Mouse (Mus musculus) retina, postnatal 7 days (tissue): ENCODE results near the gene Dpp9.
"Not testable (repeated sequence)": the region's sequence is repeated elsewhere in the genome, so short reads cannot be mapped to it uniquely, and the experiment has no call there.

ENCODE experiments used
- DNase-seq: peaks from one replicate; pipeline ENCODE4 v3.0.0-alpha.2; 2012; ENCODE audit warnings: low read depth, low spot score

The Dpp9 gene

DNA sequence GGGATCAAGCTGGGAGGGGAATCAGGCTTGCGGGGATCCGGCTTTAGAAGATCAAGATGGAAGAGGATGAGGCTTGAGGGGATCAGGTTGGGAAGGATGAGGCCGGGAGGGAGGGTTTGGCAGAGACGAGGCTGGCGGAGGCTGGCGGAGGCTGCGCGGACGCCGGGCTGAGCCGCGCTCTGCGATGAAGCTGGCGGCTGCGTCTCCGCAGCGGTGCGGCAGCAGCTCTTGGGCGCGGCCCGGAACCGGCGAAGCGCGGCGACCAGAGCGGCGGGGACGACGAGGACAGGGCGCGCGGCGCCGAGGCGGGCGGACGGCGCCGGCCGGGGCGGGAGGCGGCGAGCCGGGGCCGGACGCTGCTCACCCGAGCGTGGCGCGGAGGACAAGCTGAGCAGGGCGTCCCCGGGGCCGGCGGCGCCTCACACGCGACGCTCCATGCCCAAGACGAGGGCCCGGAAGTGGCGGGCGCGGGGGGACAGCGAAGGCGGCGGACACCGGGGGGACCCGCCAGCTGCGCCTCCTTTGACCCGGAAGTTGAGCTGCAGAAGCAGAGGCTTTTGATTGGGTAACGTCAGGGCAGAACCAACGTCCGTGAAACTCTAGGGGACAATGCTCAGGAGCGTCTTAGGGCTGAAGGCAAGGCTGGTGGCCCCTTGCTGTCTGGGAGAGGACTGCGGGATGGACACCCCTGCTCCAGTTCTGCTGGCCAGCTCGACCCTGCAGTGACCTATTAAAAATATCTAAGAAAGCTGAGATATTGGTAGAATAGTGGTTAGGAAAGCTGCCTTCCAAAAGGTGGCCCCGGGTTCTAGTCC is at the start of gene Dpp9:
Dpp9 (minus strand) TSS at position 529 of the 815 bp plus-strand sequence.
- peak; percentile 89 for DNase-seq

DNA sequence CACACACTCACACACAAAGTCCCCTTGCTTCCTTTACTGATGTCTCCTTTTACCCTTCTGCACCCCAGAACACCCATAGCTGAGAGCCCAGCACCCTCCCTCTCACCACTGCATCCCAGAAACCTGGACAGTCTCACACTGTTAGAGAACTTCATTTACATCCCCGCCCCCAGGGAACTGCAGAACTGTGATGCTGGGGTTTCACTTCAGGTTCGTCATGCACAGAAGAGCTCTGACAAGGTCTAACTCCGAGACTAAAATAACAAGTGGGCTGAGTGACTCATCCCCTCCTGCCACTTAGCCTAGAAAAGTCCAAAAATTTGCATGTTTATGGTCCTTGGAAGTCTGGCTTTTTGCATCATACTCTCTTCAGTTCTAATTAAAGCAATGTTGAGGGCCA is 47.6 kb upstream of the Dpp9 start:
- no peak for DNase-seq

DNA sequence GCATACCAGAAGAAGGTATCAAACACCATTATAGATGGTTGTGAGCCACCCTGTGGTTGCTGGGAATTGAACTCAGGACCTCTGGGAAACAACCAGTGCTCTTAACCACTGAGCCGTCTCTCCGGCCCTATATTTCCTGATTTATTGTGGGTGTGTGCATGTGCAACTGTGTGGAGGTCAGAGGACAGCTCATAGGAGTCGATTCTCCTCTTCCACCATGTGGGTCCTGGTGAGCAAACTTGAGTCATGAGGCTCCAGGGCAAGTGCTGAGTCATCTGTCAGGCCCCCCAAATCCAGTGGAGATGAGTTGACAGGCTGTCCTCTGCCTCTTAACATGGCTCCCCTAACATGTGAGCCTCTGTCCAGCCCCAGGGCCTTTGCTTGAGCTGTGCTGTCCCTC is 47.2 kb upstream of the Dpp9 start:
- no peak for DNase-seq

DNA sequence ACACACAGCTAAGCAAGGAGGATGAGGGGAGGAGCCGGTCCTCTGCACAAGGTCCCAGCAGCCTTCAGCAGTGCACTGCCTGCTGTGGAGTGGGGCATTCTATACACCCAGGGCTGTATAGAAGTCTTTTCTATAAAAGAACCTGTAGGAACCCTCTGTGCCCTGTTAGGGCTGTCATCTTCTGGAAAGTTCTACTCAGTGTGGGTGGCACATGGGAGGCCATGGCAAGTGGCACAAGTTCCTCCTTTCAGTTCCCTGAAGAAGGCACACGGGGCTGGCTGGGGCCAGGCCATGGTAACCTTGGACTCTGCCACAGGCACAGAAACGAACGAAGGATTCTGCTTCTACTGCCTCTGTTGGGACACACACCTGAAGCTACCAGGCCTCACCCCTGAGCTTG is 46.3 kb upstream of the Dpp9 start:
- DNase-seq: no peak

DNA sequence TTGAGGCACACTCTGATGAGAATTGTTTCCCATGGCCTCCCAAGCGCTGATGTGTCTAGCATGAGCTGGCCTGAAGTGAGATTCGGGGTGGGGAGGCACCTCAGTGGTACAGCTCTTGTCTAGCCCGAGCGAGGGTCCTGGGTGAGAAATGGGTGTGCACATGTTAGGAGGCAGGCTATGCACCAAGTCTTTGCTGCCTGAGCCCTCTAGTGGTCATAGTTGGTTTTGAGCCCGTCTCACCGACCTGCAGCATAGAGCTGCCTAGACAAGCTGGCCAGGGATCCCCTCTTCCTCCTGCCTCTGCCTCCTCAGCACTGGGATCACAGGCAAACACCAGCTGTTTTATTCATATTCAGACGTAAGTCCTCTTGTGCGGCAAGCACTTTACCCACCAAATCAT is 45.3 kb upstream of the Dpp9 start:
- peak; percentile 50 for DNase-seq

DNA sequence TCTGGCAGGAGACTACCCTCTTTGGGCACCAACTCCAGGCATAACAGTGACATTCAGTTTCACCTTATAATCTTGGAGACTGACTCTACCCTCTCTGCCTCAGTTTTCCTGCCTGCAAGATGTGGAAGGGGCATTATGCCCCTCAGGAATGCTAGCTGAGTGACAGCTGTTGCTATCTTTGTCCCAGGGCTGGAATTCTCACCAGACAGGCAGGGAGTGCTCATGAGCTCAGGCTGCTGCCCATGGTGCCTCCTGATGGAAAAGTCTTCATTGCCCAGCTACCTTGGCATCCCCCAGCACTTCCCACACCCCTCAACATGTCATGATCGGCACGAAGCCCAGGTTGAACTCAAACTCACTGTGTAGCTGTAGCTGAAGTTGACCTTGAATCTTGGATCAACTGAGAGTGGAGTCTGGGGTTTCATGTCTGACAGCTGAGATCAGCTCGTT is 44.0 kb upstream of the Dpp9 start:
- DNase-seq: no peak

DNA sequence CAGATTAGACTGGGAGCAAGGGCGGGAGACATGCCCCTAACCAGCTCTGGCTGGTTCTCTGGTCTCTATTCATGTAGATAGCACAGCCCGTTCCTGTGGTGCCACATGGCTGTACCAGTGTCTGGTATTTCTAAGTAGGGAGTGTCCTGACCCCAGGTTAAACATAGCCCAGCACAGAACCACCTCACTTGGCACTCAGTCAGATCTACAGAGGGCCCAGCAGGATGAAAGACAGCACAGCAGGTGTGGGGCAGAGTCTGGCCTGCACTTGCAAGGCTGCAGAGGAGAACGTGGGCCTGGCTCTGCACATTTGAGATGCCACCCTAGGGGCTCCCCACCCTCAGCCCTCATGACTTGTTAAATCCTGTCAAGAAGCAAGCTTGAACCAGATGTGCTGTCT is 42.5 kb upstream of the Dpp9 start:
- DNase-seq: no peak

DNA sequence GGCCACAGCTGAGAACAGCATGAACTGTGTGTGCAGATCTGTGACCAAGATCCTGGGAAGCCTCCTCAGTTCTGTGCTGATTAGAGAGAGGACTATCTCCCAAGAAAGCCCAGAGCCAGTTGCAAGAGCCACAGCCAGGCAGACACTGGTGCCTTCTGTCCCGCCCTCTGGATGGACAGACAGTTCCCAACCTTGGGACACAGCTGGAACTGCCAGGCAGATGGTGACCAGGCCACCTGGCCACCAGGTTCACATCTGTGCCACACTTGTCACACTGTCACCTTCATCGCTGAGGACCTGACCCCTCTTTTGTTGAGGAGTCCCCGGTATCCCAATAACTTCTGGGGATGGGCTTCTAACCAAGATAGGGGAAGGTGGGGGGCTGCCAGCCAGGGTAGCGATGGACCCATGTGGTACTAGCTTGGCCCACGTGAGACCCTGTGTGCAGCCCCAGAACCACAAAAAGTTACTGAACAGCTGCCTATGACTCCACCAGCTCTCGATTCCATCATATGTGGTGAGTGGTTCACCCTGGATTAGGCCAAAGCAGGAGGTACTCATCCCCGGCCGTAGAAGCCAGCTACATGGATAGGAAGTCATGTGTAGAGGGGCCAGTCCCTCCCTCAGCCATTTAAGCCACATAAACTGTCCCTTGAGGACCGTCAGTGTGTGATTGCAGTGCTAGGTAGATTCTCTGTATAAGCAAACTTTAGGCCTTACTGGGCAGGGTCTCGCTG is 40.8 kb upstream of the Dpp9 start:
- DNase-seq: no peak

DNA sequence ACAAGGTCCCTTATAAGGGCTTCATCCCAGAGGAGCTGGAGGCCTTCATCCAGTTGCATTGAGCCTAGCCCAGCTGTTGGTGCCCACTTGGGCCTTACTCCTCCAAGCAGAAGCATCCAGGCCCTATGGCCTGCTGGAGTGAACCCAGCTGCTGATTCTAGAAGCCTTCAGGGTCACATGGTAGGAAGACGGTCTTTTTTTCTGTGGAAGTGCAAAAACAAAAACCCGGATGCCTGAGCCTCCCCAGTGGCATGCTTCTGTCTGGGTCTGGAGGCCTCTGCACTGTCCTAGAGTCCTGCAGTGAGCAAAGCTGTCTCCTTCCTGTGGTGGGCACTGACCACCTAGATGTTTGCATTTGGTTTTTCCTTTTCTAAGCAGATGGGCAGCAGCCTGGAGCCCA is 40.1 kb upstream of the Dpp9 start:
- not testable (repeated sequence) for DNase-seq

DNA sequence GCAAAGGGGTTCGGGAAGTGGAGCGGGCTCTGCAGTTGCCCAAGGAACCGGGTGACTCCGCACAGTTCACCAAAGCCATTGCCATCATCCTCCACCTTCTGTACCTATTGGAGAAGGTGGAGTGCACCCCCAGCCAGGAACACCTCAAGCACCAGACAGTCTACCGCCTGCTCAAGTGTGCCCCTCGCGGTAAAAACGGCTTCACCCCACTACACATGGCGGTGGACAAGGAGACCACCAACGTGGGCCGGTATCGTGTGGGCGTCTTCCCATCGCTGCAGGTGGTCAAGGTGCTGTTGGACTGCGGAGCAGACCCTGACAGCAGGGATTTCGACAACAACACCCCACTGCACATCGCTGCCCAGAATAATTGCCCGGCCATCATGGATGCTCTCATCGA is 39.6 kb upstream of the Dpp9 start:
- not testable (repeated sequence) for DNase-seq

DNA sequence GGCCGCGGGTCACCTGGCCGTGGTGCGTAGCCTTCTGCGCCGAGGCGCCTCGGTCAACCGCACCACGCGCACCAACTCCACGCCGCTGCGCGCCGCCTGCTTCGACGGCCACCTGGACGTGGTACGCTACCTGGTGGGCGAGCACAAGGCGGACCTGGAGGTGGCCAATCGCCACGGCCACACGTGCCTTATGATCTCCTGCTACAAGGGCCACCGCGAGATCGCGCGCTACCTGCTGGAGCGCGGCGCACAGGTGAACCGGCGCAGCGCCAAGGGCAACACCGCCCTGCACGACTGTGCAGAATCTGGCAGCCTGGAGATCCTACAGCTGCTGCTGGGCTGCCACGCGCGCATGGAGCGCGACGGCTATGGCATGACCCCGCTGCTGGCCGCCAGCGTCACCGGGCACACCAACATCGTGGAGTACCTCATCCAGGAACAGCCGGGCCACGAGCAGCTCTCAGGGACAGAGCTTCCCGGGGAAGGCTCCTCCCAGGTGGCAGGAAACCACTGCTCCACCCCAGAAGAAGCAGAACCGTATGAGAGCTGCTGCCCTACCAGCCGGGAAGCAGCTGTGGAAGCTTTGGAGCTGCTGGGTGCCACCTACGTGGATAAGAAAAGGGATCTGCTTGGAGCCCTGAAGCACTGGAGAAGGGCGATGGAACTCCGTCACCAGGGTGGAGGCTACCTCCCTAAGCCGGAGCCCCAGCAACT is 38.6 kb upstream of the Dpp9 start:
- DNase-seq: no peak

DNA sequence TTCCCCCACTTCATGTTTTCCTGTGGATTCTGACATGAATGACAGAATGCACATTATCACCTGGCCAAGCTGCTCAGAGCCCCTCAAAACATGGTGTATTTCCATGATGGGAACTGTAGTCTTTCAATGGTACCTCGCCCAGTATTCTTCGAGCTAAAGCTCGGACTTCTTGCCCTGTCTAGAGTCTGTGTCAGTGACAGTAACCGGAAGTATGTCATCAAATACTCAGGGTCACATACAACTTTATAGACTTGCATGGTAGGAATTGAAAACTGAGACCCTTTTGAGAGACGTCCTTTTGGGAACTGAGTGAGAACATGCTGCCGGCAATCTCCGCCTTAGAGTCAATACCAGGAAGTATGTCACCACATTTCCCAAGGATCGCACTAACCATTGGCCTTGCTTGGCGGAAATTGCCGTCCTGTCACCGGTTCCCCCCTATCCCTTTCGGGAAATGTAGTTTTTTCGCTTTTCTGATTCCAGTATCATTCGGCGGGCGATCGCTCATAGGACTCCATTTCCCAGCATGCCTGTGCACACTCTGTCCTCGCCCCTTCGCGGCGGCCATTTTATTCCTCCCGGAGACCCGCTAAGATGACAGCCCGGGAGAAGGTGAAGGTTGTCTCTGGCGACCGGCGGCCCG is 37.7 kb upstream of the Dpp9 start, which contains the start of gene Fem1a:
Fem1a (plus strand) TSS at position 572 of the 643 bp plus-strand sequence.
- peak; percentile 97 for DNase-seq

DNA sequence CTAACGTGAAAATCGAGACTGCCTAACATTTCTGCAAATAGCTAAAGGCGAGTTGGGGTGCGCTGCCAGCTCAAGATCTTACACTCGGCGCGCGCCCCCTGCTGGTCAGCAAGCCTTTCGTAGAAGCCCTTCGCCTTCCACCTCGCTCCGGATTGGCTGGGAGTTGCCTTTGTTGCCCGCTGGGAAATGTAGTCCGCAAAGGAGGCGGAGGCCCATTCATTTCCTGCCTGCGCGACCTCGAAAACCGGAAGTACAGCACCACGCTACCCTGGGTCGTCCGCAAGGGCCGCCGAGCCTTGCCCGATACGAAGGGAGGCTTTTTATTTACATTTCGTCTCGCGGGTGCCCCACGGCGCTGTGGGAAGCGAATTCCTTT is 37.1 kb upstream of the Dpp9 start:
- peak; percentile 97 for DNase-seq

DNA sequence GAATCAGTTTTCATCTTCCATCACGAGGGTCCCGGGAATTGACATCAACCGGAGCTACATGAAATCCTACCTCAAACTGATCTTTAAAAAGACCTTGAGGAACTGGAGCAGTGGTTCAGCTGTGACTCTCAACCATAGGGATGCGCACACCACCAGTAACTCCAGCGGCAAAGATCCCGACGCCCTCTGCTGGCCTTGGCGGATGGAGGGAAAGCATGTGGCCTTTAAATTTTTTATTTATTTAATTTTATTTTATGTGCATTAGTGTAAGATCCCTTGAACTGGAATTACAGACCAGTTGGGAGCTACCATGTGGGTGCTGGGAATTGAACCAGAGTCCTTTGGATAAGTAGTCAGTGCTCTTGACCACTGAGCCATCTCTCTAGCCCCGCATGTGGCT is 36.7 kb upstream of the Dpp9 start:
- no peak for DNase-seq

DNA sequence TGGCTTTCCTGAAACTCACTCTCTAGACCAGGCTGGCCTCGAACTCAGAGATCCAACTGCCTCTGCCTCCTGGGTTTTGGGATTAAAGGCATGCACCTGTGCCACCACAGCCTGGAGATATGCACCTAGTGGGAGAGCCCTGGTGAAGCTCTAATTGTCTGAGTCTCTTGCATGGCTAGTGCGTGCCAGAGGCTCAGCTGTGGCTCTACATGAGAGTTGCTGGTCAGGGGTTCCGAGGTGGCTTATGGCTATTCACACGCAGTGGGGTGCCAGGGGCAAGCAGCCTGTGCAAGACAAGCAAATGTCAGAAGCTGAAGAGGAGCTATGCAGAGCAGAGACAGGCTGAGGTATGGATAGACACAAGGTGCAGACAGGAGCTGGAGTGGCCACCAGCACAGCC is 36.0 kb upstream of the Dpp9 start:
- DNase-seq: no peak

DNA sequence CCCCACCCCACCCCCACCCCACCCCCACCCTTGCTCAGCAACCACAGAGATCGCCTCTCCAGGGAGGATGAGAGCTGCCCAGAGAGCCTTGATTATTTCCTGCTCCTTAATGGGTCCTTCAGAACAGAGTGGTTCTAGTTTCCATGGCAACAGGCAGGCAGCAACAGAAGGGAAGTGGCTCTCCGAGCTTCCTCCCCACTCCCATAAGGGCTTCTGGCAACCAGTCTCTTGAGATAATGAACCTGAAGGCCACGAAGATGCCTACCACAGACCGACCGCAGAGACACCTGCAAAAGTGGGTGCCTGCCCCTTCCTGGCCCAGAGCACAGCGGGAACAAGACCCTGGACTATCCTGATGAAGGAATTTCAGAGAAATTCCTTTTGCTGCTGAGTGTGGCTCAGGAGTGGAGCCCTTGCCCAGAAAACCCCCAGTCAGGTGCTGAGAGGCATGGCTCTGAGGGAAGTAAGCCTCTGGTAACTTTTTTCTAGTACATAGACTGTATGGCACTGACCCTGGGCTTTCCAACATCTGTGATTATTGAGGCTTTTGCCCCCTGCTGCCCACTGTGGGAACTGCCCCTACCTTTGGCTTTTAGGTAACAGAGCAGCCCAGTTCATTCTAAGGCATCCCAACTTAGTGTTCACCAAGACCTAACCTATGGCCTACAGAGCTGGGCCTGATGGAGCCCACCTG is 32.6 kb upstream of the Dpp9 start:
- DNase-seq: peak; percentile 39

DNA sequence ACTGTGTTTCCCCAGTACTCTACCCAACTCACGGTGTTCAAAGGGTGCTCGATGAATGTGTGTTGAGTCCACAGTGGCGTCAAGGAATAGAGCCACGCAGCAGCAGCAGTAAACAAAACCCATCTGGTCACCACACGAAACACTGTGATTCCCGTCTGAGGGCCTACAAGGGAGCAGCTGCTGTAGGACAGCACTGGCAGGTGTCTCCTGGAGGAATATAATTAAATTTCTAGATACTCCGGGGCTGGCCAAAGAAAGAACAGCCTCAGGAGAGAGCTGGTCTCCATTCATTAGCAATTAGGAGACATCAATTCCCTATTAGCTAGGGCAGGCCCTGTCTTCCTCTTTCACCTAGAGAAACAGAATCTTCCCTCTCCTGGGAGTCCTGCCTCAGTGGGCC is 26.9 kb upstream of the Dpp9 start:
- no peak for DNase-seq

DNA sequence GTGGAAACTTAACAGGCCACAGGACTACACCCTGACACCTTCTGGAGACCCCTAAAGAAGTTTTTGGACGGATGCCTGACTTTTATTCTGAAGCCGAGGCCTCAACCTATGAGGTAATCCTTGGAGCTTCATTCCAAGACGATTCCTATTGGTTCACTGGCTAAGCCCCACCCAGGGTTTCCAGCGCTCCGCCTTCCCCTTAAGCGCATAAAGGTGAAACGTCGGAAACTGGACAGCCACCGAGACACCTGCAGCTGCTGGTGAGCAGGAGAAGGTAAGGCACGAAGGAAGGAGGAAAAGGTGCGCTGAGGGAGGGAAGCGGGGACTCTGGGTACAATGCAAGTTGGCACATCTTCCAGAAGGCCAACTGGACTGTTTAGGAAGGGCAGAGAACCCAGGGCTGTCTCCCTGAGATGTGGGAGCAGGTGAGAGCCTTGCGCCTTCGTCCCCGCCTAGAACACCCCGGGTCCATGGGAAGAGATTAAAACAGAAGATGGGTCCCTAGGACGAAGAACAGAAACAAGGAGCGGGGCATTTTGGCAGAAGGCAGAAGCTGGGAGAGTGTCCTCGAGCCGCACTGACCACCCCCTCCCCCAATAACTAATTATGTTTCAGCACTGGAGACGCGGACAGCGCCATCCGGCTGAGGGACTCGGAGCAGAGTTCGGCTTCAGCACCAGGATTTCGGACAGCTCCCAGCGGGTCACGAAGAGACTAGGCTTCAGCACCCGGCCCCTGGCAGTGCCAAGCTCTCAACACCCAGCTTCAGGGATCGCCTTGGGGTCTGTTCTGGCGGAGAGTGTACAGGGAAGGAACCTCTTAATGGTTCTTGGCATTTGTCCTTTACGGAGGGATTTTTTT is 23.1 kb upstream of the Dpp9 start:
- peak; percentile 75 for DNase-seq

DNA sequence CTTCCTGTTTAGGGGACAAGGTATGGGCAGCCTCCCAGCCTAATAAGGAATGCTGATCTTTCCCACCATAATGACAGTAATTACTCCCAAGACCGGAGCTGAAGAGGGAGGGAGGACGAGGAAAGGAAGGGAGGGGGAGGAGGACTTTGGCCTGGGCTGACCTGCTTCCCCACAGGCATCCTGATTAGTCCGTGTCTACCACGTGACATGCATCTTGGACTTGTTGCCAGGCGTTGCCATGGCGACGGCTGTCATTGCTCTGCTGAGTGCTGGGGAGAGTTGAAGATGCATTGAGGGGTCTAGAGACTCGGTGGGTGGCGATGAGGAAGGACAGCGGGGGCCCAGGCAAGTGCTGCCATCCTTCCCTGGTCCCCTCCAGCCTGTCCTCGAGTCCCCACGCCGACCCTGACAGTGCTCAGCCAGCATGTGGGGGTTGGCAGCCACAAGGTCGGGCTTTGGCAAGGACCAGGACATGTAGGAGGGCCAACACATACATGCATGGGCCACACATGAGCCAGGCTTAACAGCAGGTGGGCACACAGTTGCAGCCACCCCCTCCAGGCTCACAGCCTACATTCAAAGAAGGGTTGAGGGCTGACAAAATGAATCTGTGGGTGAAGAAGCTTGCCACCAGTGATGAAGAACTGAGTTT is 15.2 kb upstream of the Dpp9 start:
- DNase-seq: peak; percentile 76

DNA sequence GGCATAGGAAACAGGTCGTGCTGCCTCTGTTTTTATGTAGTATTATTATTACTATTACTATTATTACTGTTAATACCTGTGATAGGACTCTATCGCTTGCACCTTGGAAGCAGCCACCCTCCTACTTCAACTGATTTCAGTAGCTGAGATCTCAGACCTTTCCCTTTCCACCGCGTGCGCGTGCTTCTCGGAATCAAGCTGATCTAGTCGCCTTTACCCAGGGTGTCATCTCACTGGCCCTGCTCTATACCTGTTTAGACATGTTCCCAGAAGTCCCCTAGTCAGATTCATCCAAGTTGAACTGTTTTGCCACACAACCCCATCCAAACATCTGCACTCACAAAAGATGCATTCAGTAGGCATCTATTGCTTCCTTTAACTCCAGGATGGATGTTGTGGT is 14.7 kb upstream of the Dpp9 start:
- DNase-seq: no peak
